Mouse (Mus musculus) heart, embryonic 11.5 days (tissue): Measurements from ENCODE around the gene Prx. TPM values are rescaled to one million over a fixed set of nuclear protein-coding genes. Genes with fewer than 3 reads are reported as not detected.

Experiments used
- ATAC-seq: fragments of 200-750 bp; cut with Nextera tagmentation; replicated peaks from 2 replicates; pipeline ENCODE4 v1.8.0; 2017; ENCODE audit warnings: moderate library complexity; ENCODE audit not compliant: insufficient number of reproducible peaks, low FRiP score, low TSS enrichment
- H3K27ac ChIP-seq: fragments of 300-500 bp; sonication (generic); 2 replicates; pipeline ENCODE4 v1.5.1; 2014; ENCODE audit warnings: mild to moderate bottlenecking, low read depth, low read length
- H3K27me3 ChIP-seq: fragments of 300-500 bp; sonication (generic); 2 replicates; pipeline ENCODE4 v1.6.1; 2014; ENCODE audit warnings: mild to moderate bottlenecking, low read length, mixed read lengths; ENCODE audit not compliant: control insufficient read depth, insufficient read depth
- H3K36me3 ChIP-seq: fragments of 300-500 bp; sonication (generic); 2 replicates; pipeline ENCODE4 v1.6.1; 2014; ENCODE audit warnings: mild to moderate bottlenecking, low read length, moderate library complexity, mixed read lengths; ENCODE audit not compliant: control insufficient read depth, insufficient read depth
- H3K4me1 ChIP-seq: fragments of 300-500 bp; sonication (generic); 2 replicates; pipeline ENCODE4 v1.6.1; 2014; ENCODE audit warnings: low read length; ENCODE audit not compliant: control insufficient read depth, insufficient read depth
- H3K4me2 ChIP-seq: fragments of 300-500 bp; sonication (generic); 2 replicates; pipeline ENCODE4 v1.6.1; 2014; ENCODE audit warnings: mild to moderate bottlenecking, moderate library complexity
- H3K4me3 ChIP-seq: fragments of 300-500 bp; sonication (generic); 2 replicates; pipeline ENCODE4 v1.5.1; 2014; ENCODE audit warnings: low read depth, low read length
- H3K9ac ChIP-seq: fragments of 300-500 bp; sonication (generic); 2 replicates; pipeline ENCODE4 v1.6.1; 2014; ENCODE audit warnings: mild to moderate bottlenecking, low read depth, low read length, moderate library complexity
- H3K9me3 ChIP-seq: fragments of 300-500 bp; sonication (generic); replicated peaks from 2 replicates; pipeline ENCODE4 v1.6.1; 2016; ENCODE audit warnings: low read length; ENCODE audit not compliant: control insufficient read depth
- WGBS: fragments of 180-500 bp; shearing (Covaris S2); extraction: QIAGEN DNeasy Blood & Tissue Kit; methylation state at CpG from one replicate; pipeline ENCODE4 v1.1.7; 2014; ENCODE audit not compliant: insufficient replicate concordance; 5-methylcytosine and 5-hydroxymethylcytosine counted together
- polyA plus RNA-seq: library from polyadenylated mRNA; unstranded; fragments of >200 nt; fragmentation: Nextera tagmentation; extraction: Ambion mirVana; gene quantifications from 2 replicates; pipeline ENCODE4 v1.2.1, GENCODE M21; 2014

Prx gene
- polyA plus RNA-seq, 1 experiment from 2014 or later, result 0.76 TPM

DNA sequence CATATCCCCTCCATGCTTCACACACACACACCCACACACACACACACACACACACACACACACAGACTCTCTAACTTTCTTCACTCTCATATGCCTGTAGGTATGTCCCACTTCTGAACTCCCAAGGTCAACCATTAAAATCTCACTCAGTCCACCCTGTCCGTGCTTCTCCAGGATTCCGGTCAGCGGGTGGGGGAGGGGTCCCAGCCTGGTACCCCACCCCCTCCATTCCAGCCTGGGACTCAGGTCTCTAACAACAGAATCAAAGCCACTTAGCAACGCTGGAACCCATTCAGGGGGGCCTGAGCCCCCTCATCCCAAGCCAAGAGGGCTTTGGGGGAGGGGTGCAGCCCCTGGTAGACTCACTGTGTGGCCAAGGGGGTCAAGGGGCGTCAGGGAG lies 23.8 kb downstream of the Prx start, which contains the start of gene Hipk4:
Gene Hipk4 (plus strand): TSS at position 301 of the 400 bp plus-strand sequence.
- no peaks in the 10 kb centered on the region for H3K36me3 ChIP-seq
- no peak within 1 kb of the TSS for H3K4me2 ChIP-seq
- no peak within 1 kb of the TSS for H3K4me3 ChIP-seq
- H3K9ac ChIP-seq, result no peak within 1 kb of the TSS
- ATAC-seq, result no peak
- H3K27me3 ChIP-seq, result no peaks in the 10 kb centered on the region
- 45% methylated on average over 5 of the region's 5 CpGs for WGBS
- H3K27ac ChIP-seq, result no peak within 1 kb of the TSS
- peaks cover 7% of the 10 kb centered on the region; the same call in 1 of the 2 replicates for H3K4me1 ChIP-seq
- H3K9me3 ChIP-seq, result no peaks in the 10 kb centered on the region

DNA sequence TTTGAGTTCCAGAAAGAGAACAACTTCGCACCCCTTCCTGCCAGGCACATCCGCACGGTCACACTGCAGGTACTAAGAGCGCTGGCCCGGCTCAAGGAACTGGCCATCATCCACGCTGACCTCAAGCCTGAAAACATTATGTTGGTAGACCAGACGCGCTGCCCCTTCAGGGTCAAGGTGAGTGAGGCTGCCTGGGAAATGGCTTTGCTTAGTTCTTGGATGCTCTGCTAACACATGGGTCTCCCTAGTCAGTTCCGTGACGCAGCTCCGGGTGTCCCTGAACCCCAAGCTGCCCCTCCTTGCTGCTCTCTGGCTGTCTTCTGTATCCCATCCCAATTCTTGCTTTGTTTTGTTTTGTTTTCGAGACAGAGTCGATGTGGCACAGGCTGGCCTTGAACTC lies 24.7 kb downstream of the Prx start:
- Histone ChIP-seq H3K27me3 (no peaks in the 10 kb centered on the region), H3K4me3 (no peak overlapping the region), H3K9me3 (no peaks in the 10 kb centered on the region), H3K4me2 (no peak overlapping the region), H3K27ac (no peak overlapping the region), H3K36me3 (no peaks in the 10 kb centered on the region), H3K9ac (no peak overlapping the region), H3K4me1 (peaks cover 7% of the 10 kb centered on the region; the same call in 1 of the 2 replicates)
- ATAC-seq, result no peak
- WGBS, result 90% methylated on average over 13 of the region's 13 CpGs

DNA sequence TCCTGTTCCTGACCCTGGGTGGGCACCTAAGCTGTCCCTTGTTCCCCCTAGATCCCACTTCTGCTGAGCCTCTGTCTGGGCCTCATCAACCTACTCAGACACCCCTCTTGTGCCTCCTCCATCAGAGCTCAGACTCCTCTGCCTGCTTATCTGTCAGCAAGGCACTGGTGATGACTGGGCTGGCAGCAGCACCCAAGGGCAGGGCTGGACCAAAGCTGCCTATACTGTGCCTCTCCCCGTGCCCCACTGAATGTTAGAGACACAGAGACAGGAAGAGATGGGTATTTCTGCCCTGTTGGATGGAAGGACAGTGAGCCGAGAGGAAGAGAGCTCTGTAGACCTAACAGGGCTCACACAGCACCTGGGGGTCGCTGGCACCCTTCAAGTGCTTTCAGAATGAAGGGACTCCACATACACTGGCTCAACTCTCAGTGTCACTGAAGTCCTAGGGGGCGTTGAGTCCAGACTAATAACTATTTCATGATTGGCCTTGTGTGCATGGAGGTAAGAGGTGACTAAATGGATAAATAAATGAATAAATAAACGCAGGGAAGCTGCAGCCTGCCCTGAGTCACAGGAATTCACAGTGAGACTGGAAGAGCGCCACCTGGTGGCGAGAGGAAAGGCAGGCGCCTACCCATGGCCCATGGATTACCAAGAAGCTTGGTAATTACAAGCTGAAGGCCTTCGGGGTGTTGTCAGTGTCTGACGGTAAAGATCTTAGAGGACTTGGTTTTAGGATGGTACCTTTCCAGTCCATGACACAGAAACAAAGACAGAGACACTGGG lies 27.1 kb downstream of the Prx start:
- ATAC-seq, result 0 out of 2 replicates have a peak, but pooled peaks have one; percentile 32
- H3K27ac ChIP-seq, result no peak overlapping the region
- H3K4me2 ChIP-seq, result no peak overlapping the region
- H3K27me3 ChIP-seq, result no peaks in the 10 kb centered on the region
- H3K4me3 ChIP-seq, result no peak overlapping the region
- peaks cover 7% of the 10 kb centered on the region; the same call in 1 of the 2 replicates for H3K4me1 ChIP-seq
- H3K9ac ChIP-seq, result peak overlapping the region; percentile 30; the same call in 1 of the 2 replicates
- H3K9me3 ChIP-seq, result no peaks in the 10 kb centered on the region
- H3K36me3 ChIP-seq, result peaks cover 3% of the 10 kb centered on the region; the same call in 1 of the 2 replicates
- WGBS, result 22% methylated on average over 10 of the region's 10 CpGs

DNA sequence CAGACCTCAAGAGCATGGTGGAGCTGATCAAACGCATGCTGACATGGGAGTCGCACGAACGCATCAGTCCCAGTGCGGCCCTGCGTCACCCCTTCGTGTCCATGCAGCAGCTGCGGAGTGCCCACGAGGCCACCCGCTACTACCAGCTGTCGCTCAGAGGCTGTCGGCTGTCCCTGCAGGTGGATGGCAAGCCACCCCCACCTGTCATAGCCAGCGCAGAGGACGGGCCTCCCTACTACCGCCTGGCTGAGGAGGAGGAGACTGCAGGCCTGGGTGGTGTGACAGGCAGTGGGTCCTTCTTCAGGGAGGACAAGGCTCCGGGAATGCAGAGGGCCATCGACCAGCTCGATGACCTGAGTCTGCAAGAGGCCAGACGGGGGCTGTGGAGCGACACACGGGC lies 29.9 kb downstream of the Prx start:
- ATAC-seq, result no peak
- Histone ChIP-seq H3K27ac (no peak overlapping the region), H3K4me3 (no peak overlapping the region), H3K36me3 (peaks cover 8% of the 10 kb centered on the region; the same call in 1 of the 2 replicates), H3K27me3 (no peaks in the 10 kb centered on the region), H3K9me3 (no peaks in the 10 kb centered on the region), H3K4me2 (no peak overlapping the region), H3K4me1 (peaks cover 4% of the 10 kb centered on the region; the same call in 1 of the 2 replicates), H3K9ac (no peak overlapping the region)
- 78% methylated on average over 21 of the region's 21 CpGs for WGBS

DNA sequence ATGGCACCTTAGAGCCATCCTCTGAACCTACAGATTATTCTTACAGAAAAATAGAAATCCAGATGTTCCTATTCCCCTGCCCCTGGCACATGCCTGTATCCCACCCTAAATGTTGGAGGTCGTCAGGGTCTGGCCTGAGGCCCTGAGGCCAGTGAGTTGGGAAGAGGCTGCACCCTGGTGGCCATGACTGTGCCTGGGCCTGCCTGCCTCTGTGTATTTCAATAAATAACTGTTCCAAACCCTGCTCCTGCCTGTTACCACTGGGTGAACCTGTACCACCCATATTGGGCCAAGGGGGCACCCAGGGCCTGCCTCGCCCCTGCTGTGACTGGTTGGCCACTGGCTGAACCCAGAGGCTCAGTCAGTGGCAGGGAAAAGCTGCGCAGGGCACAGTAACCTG lies 31.8 kb downstream of the Prx start:
- Histone ChIP-seq H3K9me3 (no peaks in the 10 kb centered on the region), H3K4me2 (no peak overlapping the region), H3K27ac (no peak overlapping the region), H3K36me3 (peaks cover 8% of the 10 kb centered on the region), H3K4me3 (no peak overlapping the region), H3K9ac (no peak overlapping the region), H3K27me3 (no peaks in the 10 kb centered on the region), H3K4me1 (peaks cover 8% of the 10 kb centered on the region)
- ATAC-seq, result no peak
- WGBS, result 79% methylated on average over 3 of the region's 3 CpGs

DNA sequence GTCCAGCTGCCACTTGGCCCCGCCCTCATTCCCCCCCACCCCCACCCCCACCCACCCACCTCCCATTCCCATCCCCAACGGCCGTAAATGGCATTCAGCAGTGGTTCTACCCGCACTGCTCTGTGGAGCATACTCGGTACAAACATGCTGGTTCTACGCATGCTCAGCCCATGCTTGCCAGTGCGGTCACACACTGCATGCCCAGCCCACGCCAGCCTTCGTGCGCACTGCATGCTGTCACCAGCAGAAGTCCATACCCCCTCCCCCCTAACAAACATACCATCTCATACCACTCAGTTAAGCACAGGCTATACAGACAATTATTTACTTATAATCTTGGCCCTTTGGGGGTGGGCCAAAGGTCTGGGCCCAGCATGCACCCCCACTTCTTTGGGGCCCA lies 32.6 kb downstream of the Prx start:
- ATAC-seq, result no peak
- H3K4me1 ChIP-seq, result peaks cover 4% of the 10 kb centered on the region
- H3K27me3 ChIP-seq, result no peaks in the 10 kb centered on the region
- no peaks in the 10 kb centered on the region for H3K9me3 ChIP-seq
- peaks cover 8% of the 10 kb centered on the region for H3K36me3 ChIP-seq
- WGBS, result 84% methylated on average over 10 of the region's 10 CpGs
- H3K4me2 ChIP-seq, result no peak overlapping the region
- no peak overlapping the region for H3K27ac ChIP-seq
- H3K9ac ChIP-seq, result no peak overlapping the region
- H3K4me3 ChIP-seq, result no peak overlapping the region

DNA sequence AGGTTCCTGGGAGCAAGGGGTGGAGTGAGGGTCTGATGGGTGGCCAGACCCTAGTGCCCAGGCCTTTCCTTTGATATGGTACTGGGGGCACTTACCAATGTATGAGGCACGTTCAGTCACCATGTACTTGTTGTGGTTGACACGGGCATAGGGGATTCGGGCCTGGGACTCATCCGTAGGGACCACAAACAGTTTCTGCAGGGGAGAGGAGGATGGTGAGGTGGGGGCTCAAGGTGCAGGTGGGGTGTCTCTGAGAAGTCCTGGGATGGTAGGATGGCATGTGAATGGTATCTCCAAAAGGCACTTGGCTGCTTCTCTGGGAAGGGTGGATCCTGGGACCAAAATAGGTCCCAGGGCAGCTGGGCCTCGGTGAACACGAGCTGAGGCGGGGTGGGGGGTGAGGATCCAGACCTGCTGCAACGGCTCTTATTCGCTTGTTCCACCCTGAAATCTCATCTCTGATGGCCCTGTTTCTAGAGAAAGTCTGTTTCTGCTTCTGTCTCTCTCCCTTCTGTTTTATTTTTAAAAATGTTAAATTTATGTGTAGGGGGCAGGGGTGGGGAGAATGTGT lies 33.4 kb downstream of the Prx start:
- WGBS, result 83% methylated on average over 9 of the region's 9 CpGs
- Histone ChIP-seq H3K27me3 (no peaks in the 10 kb centered on the region), H3K9ac (no peak overlapping the region), H3K4me2 (no peak overlapping the region), H3K4me3 (no peak overlapping the region), H3K9me3 (no peaks in the 10 kb centered on the region), H3K4me1 (peaks cover 4% of the 10 kb centered on the region), H3K36me3 (peaks cover 8% of the 10 kb centered on the region), H3K27ac (no peak overlapping the region)
- no peak for ATAC-seq

DNA sequence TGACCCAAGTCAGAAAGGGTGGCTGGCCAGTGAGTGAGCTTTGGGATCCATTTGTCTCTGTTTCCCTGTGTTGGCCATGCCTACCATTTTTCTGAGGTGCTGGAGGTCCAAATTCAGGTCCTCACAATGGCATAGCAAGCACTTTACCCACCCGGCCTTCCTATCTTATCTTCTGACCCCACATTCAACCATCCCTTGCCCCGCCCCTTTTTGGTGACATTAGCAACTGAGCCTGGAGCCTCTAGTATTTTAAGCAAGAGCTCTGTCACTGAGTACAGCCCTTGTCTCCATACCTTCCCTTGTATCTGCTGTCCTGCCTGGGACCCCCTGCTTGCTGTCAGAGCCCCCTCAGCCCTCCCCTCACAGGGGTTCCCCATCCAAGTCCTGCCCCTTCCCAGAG lies 36.3 kb downstream of the Prx start:
- H3K27me3 ChIP-seq, result no peaks in the 10 kb centered on the region
- peaks cover 4% of the 10 kb centered on the region for H3K4me1 ChIP-seq
- no peak overlapping the region for H3K4me3 ChIP-seq
- H3K36me3 ChIP-seq, result peaks cover 8% of the 10 kb centered on the region
- WGBS, result 57% methylated on average over 2 of the region's 2 CpGs
- peak; percentile 55; the same call in 1 of the 2 replicates for ATAC-seq
- H3K4me2 ChIP-seq, result peak overlapping the region; percentile 31; the same call in 1 of the 2 replicates
- H3K9ac ChIP-seq, result no peak overlapping the region
- peak overlapping the region; percentile 64; the same call in 1 of the 2 replicates for H3K27ac ChIP-seq
- H3K9me3 ChIP-seq, result no peaks in the 10 kb centered on the region
